Mouse (Mus musculus): ENCODE measurements at regions not wholly inside any gene's neighbourhood (a gene's known extent, or its start where the extent isn't known, plus 50 kb on each side); places are given as distances from the start of the nearest gene placed in this dataset.

- ATAC-seq, result no peak
Measured at GRCm38 (mm10) chr10:67819534-67819933, 92.9 kb downstream of the Zfp365 start.

GRCm38 (mm10) chr10:67813901-67814300 is 98.6 kb downstream of the Zfp365 start:
- ATAC-seq, result no peak

DNA sequence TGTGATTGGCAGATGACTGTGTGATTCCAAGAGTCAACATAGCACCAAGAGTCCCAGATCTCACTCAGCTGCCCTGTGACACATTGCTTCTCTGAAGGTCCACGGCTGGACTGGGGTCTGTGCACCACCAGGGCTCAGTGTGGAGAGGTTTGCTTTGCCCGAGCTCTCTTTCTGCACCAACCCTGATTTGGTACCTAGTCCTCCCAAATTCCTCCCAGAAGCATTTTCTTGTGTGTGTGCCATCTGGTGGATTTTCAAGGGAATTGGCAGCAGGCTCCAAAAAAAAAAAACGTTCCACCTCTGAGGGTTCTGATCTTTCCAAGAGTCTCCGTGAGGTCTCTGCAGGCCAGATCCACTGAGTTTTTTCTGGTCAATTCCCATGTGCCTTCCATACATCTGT is 107.3 kb downstream of the Zfp365 start:
- no peak for ATAC-seq

GRCm38 (mm10) chr10:67804637-67805036 is 107.8 kb downstream of the Zfp365 start:
- no peak for ATAC-seq

DNA sequence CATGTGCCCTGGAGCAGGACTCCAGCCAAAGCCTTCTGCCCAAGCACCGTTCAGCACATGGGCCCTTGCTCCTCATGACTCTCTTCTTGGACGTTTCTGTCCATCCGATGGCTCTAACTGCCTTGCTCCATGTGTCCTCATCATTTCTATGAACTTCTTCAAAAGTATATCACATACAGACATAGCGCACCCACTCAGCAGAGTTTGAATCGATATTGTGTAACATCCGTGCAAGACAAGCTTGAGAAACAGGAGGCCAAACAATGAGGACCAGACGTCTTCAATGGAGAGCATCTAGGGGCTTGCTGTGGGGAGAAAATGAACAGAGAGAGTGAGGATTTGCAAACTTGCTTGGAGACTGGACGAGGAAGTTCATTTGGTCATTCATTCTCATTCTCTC is 110.3 kb downstream of the Zfp365 start:
- no peak for ATAC-seq

GRCm38 (mm10) chr10:67801619-67802018 is 110.8 kb downstream of the Zfp365 start:
- no peak for ATAC-seq

GRCm38 (mm10) chr10:67798991-67799390 is 113.5 kb downstream of the Zfp365 start:
- ATAC-seq, result no peak

DNA sequence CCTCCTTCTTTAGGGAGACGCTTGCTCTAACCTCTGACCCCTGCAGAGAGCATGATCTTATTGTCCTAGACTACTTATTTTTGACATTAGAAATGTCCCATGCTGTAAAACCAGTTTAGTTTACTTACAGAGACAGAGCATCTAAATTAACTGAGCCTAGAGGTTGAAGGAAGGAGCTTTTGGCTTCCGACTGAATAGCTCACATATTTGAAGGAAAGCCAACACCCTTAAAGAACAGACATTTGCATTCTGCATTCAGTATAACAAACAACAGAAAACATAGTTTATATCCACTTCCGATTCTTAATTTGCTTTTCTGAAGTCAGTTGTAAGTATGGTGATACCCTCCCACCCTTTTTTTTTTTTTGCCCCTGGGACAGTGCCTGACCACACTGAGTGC is 119.3 kb downstream of the Zfp365 start:
- no peak for ATAC-seq

DNA sequence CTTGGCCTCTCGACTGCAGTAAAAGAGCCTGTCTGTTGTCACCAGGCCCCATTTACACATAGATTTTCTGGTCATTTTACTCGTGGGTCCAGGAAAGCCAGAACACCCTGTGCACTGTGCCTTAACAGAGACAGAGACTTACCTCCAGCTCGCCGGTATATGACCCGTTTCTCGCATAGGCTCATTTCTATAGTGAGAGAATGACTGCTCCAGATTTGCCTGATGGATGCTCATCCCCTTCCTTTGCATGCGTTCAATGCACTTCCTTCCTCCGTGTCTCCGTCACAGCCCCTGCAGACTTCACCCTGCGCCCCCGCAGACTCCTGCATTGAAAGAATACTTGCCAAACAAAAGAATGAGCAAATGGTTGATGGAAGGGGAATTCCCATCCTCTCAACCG is 122.8 kb downstream of the Zfp365 start:
- no peak for ATAC-seq

GRCm38 (mm10) chr10:67788116-67788515 is 124.3 kb downstream of the Zfp365 start:
- ATAC-seq, result no peak

DNA sequence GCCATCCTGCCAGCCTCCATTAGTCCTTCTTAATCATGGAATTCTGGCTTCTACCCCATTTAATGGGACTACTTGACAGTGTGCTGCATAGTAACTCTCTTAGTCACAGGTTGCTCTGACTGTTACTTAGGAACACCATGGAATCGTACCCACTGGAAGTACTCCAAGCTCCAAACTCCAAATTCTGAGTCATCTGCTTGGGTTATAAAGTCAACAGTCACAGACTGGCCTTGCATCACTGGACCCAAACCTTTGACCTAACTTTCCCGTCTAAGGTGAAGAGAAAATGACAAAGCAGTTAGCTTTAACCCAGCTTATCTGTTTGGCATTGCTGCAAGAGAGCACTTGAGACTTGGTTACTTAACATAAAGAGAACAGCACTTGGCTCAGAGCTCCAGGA is 126.9 kb downstream of the Zfp365 start:
- ATAC-seq, result no peak

- ATAC-seq, result no peak
Measured at GRCm38 (mm10) chr10:67778341-67778740, 134.1 kb downstream of the Zfp365 start.

GRCm38 (mm10) chr10:67777721-67778120 is 134.7 kb downstream of the Zfp365 start:
- ATAC-seq, result no peak

DNA sequence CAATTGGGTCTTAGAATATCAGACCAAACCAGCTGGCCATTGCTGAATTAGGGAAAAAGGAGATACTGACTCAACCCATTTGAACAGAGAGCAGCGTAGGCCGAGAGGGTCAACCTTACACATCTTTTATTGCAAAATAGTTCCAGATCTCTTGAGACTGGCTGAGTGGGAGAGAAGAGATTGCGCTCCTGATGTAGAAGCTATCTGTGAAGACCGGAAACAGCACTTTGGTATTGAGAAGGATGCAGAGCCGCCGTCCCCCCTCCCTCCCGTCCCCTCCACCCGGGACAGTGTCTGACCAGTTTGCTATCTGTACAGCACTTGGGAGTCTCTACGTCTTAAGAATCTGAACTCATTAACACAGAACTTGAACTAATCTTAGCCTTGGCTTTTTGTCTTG is 135.6 kb downstream of the Zfp365 start:
- ATAC-seq, result no peak

DNA sequence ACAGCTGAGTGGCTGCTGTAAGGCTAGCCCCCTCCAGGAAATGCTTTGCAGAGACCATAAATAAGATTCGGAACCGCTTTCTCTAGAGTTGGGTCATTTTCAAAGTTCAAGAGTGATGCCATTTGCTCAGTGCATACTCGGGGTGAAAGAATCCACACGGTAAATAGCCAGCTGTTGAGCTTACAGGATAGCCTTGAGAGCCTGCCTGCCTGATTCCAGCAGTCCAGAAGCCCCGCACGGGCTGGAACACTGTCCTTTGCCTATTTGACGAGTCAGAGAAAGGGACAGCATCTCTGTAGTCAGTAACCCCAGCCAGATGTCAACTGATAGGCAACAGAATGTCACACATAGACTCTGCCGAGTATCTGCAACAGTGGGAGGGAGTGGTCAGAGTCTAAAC is 140.7 kb downstream of the Zfp365 start:
- no peak for ATAC-seq

DNA sequence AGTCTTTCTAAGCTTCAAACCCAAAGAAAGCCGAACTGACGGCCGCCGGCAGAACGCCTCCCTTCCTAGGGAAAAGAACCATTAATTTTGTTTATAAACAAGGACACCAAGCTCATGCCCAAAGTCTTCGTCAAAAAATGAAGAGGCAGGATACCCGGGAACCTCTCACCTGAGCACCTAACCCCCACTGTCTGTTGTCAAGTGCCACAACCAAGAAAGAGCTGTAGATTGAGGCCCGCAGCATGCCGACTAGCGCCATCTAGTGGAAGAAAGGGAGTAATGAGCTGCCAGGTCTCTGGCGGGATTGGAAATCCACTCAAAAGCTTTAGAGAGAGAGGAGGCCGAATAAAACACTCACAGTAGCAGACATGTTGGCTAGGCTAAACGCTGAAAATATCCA is 146.4 kb downstream of the Zfp365 start:
- peak; percentile 61 for ATAC-seq

GRCm38 (mm10) chr10:67760424-67760823 is 152.0 kb downstream of the Zfp365 start:
- ATAC-seq, result no peak

DNA sequence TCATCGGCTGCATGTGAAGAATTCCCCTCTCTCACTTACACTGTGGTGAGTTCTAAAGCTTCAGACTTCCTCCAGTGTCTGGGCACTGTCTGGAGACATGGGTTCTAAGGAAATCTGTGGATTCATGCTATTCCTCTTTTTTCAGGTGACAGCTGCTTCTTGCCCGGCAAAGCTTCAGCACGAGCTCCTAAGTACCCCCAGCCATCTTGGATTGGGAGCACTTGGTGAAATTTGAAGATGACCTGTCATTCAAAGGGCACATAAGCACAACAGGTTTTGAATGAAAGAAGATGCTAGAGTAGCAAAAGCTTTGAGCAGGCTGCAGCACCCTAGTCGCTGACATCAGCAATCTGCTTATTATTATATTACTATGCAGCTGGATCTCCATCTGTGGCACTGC is 164.3 kb downstream of the Zfp365 start:
- ATAC-seq, result no peak

DNA sequence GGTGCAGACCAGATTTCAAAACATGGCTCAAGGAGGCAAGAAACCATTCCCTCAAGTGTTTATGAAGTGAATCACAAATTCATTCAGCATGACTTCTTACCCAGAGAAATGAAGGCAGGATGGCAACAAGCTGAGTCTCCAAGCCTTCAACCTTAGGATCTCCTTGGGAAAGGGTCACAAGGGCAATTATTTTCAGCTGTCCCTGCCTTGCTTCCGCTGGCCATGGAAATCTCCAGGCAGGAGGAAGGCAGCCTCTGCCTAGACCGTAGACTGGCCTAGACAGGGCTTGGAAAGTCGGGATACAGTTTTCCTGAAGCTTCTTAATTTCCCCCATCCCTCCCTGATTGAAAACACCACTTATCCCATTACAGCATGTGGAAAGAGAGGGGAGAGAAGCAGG is 165.0 kb downstream of the Zfp365 start:
- no peak for ATAC-seq

DNA sequence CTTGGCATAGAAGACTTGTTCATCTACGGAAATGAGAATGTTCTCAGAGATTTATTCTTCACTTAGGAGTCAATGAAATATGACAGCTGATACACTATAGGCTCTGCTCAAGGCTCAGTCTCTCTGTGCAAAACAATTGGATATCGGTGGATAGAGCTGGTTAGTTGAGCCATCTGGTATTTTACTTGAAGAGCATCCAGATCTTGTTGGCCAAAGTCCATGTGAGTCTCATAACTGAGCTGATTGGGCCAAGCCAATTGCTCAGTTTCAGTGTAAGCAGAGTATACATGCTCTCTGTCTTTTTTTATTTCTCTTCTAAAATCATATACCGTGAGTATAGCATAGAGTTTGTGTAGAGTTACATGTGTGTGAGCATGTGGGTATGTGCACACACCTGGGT is 166.3 kb downstream of the Zfp365 start:
- no peak for ATAC-seq

DNA sequence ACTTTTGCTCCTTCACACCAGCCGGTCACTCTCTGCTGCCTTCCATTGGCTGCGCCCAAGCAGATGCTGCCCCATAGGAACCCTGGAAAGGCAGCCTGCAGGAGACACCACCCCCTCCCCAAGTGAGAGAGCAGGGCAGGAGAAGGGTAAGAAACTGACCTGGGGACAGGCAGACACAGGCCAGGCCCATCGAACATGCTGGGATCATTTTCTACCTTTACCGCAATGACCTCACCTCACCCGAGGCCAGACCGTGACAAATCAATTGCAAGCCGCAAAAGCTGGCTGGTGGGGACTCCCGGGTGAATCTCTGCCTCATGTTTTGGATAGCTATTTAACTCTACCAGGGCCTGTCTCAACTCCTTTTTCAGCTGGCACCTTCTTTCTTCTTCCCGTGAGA is 168.9 kb downstream of the Zfp365 start:
- no peak for ATAC-seq

DNA sequence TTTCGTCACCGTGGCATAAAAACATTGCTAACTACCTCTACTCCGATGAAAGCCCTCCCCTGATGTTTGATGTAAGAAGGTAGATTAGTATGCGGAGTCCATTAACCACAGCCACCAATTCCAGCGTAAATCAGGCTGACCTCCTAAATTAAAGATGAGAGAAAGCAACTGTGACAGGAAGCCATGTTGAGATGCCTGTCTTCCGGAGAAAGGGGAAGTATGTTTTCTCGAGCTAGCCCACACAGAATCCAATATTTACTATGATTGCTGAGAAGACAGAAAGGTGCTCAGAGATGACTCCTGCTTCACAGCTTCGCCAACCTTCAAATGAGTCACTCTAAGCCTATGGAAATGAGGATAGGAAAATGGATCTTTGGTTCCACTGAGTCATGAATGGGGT is 169.6 kb downstream of the Zfp365 start:
- no peak for ATAC-seq

- ATAC-seq, result no peak
Measured at GRCm38 (mm10) chr10:67742305-67742704, 170.2 kb downstream of the Zfp365 start.

DNA sequence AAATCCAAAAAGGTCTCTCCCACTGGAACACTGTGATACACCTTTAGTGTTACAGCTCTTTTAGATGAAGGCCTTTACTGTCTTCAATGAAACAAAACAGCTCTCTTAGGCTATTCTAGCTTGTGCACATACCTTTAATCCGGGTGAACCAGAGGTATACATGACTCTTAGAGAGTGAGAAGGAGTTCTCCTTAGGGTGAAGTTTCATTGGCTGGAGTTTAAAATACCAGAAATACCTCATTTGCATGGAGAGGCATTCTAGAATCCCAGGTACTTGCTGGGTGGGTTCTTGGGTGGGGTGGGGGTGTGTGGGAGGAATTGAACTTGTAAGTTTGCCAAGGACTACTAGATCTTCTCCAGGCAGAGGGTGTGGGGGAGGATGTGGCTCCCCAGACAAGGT is 173.3 kb downstream of the Zfp365 start:
- no peak for ATAC-seq

GRCm38 (mm10) chr10:67736636-67737035 is 175.8 kb downstream of the Zfp365 start:
- no peak for ATAC-seq

DNA sequence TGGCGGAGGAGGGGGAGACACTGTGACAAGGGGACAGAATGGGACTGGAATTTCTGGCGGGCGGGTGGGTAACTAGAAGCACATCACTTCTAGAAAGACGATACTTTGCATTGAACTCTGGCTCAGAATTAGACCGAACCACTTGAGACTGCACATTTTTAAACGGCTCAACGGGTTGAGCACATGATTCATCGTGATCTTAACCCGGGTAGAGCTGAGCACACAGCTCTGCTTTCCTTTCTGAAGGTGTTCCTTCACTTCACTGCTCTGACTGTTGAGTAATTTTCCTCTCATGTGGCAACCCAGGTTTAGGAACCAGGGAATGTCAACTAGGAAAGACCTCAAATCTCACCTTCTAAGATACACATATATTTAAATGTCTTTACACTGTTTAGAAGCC is 180.9 kb downstream of the Zfp365 start:
- ATAC-seq, result no peak
